15 mouse cellular contexts compared by ENCODE assay signal in genomic region chr9:119438498-119439000, GRCm38 (mm10).
"Had no signal": no experiment of that assay in that cellular context is flagged by ENCODE, and none has a peak within 500 bp of the region (broad histone marks: within the 10 kb centered on the region; RNA-seq: fewer than 3 reads in every experiment).

No protein-coding gene starts in this region.

- H3K9ac ChIP-seq: limb, embryonic 13.5 days; liver, embryonic 13.5 days had no signal

- H3K4me3 ChIP-seq: layer of hippocampus, adult 2 months; limb, embryonic 13.5 days; liver, embryonic 13.5 days had no signal

- H3K4me2 ChIP-seq: limb, embryonic 13.5 days; liver, embryonic 13.5 days; midbrain, embryonic 11.5 days had no signal

- H3K27me3 ChIP-seq: limb, embryonic 13.5 days; liver, embryonic 13.5 days had no signal

- DNase-seq: kidney, adult 18-20 months; kidney, postnatal 25 days; layer of hippocampus, adult 9-11 months; left cerebral cortex, postnatal 4 days; liver, embryonic 13.5 days; lung, adult 2 months; lung, postnatal 14 days; lung, postnatal 4 days; midbrain, embryonic 14.5 days; thymus, postnatal 36 days had no signal

- H3K9me3 ChIP-seq: limb, embryonic 13.5 days; liver, embryonic 13.5 days had no signal

- H3K27ac ChIP-seq: kidney, postnatal 0 days; layer of hippocampus, adult 2 months; limb, embryonic 13.5 days; liver, embryonic 13.5 days; stomach, postnatal 0 days had no signal

- H3K4me1 ChIP-seq: limb, embryonic 13.5 days; liver, embryonic 13.5 days had no signal
